Mouse (Mus musculus): ENCODE measurements around the gene Haspin. TPM values are rescaled to one million over a fixed set of nuclear protein-coding genes. Genes with fewer than 3 reads are reported as not detected.

Haspin gene
- polyA plus RNA-seq, 1 experiment from 2014 or later: 5.3 TPM

DNA sequence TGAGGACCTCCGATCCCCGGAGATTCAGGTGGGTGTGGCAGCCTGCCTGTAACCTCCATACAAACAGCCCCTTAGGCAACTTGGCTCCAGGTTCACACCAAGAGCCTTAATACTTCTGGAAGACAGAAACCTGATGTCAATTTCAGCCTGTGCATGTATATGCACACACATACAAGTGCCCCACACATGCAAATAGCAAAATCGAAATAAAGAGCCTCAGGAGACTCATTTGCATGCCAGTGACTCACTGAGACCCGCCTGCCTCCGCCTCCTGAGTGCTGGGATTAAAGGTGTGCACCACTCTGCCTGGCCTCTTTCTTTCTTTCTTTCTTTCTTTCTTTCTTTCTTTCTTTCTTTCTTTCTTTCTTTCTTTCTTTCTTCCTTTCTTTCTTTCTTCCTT lies 39.2 kb downstream of the Haspin start:
- no peak for TF ChIP-seq EP300 (IDR thresholded peaks at IDR 0.05; ENCODE audit: low read depth)
- TF ChIP-seq CTCF (IDR thresholded peaks at IDR 0.05; ENCODE audit: low read depth): no peak
- 61% methylated on average over 5 of the region's 5 CpGs for WGBS (ENCODE audit: insufficient replicate concordance)
- H3K9me3 ChIP-seq (ENCODE audit: low read length): no peaks in the 10 kb centered on the region
- H3K4me3 ChIP-seq (ENCODE audit: low read depth, low read length): no peak overlapping the region
- no peak overlapping the region for H3K27ac ChIP-seq (ENCODE audit: low read depth)
- no peak overlapping the region for H3K4me2 ChIP-seq (ENCODE audit: low read depth, low read length)
- no peaks in the 10 kb centered on the region for H3K36me3 ChIP-seq (replicated peaks; ENCODE audit: insufficient read depth, low read length)
- no peaks in the 10 kb centered on the region for H3K4me1 ChIP-seq (ENCODE audit: insufficient read depth)
- no peaks in the 10 kb centered on the region for H3K27me3 ChIP-seq (ENCODE audit: insufficient read depth, low read length)
- ATAC-seq (no peak), DNase-seq (no peak)
- no peak overlapping the region for H3K9ac ChIP-seq (replicated peaks)

- Histone ChIP-seq H3K9me3 (ENCODE audit: low read length) (no peaks in the 10 kb centered on the region), H3K36me3 (replicated peaks; ENCODE audit: insufficient read depth, low read length) (no peaks in the 10 kb centered on the region), H3K27ac (ENCODE audit: low read depth) (no peak overlapping the region), H3K4me1 (ENCODE audit: insufficient read depth) (no peaks in the 10 kb centered on the region), H3K27me3 (ENCODE audit: insufficient read depth, low read length) (no peaks in the 10 kb centered on the region), H3K9ac (replicated peaks) (no peak overlapping the region), H3K4me3 (ENCODE audit: low read depth, low read length) (no peak overlapping the region), H3K4me2 (ENCODE audit: low read depth, low read length) (no peak overlapping the region)
- WGBS (ENCODE audit: insufficient replicate concordance): 61% methylated on average over 11 of the region's 11 CpGs
- no peak for ATAC-seq
- TF ChIP-seq EP300 (IDR thresholded peaks at IDR 0.05; ENCODE audit: low read depth) (no peak), CTCF (IDR thresholded peaks at IDR 0.05; ENCODE audit: low read depth) (no peak)
- DNase-seq: peak; percentile 10
Measured at GRCm38 (mm10) chr11:73094231-73094995, 43.7 kb downstream of the Haspin start.

DNA sequence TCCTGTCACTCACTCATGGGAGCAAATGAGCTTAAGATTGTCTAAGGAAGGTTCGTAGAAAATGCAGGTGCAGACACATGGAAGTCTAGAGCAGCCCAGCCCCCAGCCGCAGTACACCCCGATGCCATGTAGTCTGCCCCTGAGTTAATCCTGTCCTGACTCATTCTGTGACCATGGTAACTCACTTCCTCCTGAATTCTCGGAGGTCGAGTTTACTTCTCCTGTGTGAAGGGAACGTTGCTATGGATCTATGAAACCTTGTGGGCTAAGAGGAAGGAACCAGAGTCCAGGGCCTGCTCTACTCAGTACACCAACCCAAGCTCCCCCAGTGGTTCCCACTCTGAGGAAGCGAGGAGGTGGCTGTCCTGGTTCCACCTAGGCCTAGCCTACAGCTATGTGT lies 45.2 kb downstream of the Haspin start:
- Histone ChIP-seq H3K9me3 (ENCODE audit: low read length) (no peaks in the 10 kb centered on the region), H3K36me3 (replicated peaks; ENCODE audit: insufficient read depth, low read length) (no peaks in the 10 kb centered on the region), H3K27me3 (ENCODE audit: insufficient read depth, low read length) (no peaks in the 10 kb centered on the region), H3K27ac (ENCODE audit: low read depth) (no peak overlapping the region), H3K9ac (replicated peaks) (no peak overlapping the region), H3K4me3 (ENCODE audit: low read depth, low read length) (no peak overlapping the region), H3K4me2 (ENCODE audit: low read depth, low read length) (no peak overlapping the region), H3K4me1 (ENCODE audit: insufficient read depth) (no peaks in the 10 kb centered on the region)
- ATAC-seq (peak; percentile 56; the same call in 1 of the 2 replicates), DNase-seq (peak; percentile 13)
- 38% methylated on average over 7 of the region's 7 CpGs for WGBS (ENCODE audit: insufficient replicate concordance)
- TF ChIP-seq CTCF (IDR thresholded peaks at IDR 0.05; ENCODE audit: low read depth) (no peak), EP300 (IDR thresholded peaks at IDR 0.05; ENCODE audit: low read depth) (no peak)

DNA sequence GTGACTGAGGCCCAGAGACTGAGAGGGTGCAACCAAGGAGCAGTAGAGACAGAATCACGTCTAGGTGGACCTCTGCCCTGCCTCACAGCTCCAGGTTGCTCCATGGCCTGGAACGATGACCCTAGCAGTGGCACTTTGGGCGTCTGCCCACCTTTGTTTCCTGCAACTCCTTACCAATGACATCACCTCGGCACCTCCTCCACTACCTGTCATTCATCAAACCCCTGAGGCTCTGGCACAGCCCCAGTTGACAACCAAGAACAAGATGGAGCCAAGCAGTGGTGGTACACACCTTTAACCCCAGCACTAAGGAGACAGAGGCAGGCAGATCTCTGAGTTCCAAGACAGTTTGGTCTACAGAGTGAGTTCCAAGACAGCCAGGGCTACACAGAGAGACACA lies 46.0 kb downstream of the Haspin start:
- no peaks in the 10 kb centered on the region for H3K9me3 ChIP-seq (ENCODE audit: low read length)
- 74% methylated on average over 4 of the region's 4 CpGs for WGBS (ENCODE audit: insufficient replicate concordance)

GRCm38 (mm10) chr11:73090826-73091225 lies 47.3 kb downstream of the Haspin start:
- no peaks in the 10 kb centered on the region for H3K36me3 ChIP-seq (replicated peaks; ENCODE audit: insufficient read depth, low read length)
- 79% methylated on average over 2 of the region's 2 CpGs for WGBS (ENCODE audit: insufficient replicate concordance)
- H3K4me3 ChIP-seq (ENCODE audit: low read depth, low read length): no peak overlapping the region
- TF ChIP-seq EP300 (IDR thresholded peaks at IDR 0.05; ENCODE audit: low read depth): no peak
- TF ChIP-seq CTCF (IDR thresholded peaks at IDR 0.05; ENCODE audit: low read depth): no peak
- ATAC-seq (no peak), DNase-seq (peak; percentile 9)
- H3K27ac ChIP-seq (ENCODE audit: low read depth): no peak overlapping the region
- H3K27me3 ChIP-seq (ENCODE audit: insufficient read depth, low read length): no peaks in the 10 kb centered on the region
- no peak overlapping the region for H3K4me2 ChIP-seq (ENCODE audit: low read depth, low read length)
- H3K4me1 ChIP-seq (ENCODE audit: insufficient read depth): peaks cover 10% of the 10 kb centered on the region
- no peaks in the 10 kb centered on the region for H3K9me3 ChIP-seq (ENCODE audit: low read length)
- H3K9ac ChIP-seq (replicated peaks): no peak overlapping the region

More for the DNA sequence above, 46.0 kb downstream of the Haspin start:
- ATAC-seq (no peak), DNase-seq (peak; percentile 7)
- Histone ChIP-seq H3K36me3 (replicated peaks; ENCODE audit: insufficient read depth, low read length) (no peaks in the 10 kb centered on the region), H3K27ac (ENCODE audit: low read depth) (no peak overlapping the region), H3K4me2 (ENCODE audit: low read depth, low read length) (no peak overlapping the region), H3K4me1 (ENCODE audit: insufficient read depth) (peaks cover 2% of the 10 kb centered on the region; the same call in 1 of the 2 replicates), H3K4me3 (ENCODE audit: low read depth, low read length) (no peak overlapping the region), H3K27me3 (ENCODE audit: insufficient read depth, low read length) (no peaks in the 10 kb centered on the region), H3K9ac (replicated peaks) (no peak overlapping the region)
- TF ChIP-seq EP300 (IDR thresholded peaks at IDR 0.05; ENCODE audit: low read depth): no peak

GRCm38 (mm10) chr11:73090283-73090682 lies 47.8 kb downstream of the Haspin start, which contains the start of gene Itgae:
Gene Itgae (plus strand): TSS chr11:73090583.
- Histone ChIP-seq H3K9ac (replicated peaks) (no peak within 1 kb of the TSS), H3K9me3 (ENCODE audit: low read length) (no peaks in the 10 kb centered on the region), H3K27ac (ENCODE audit: low read depth) (no peak within 1 kb of the TSS), H3K4me1 (ENCODE audit: insufficient read depth) (peaks cover 10% of the 10 kb centered on the region), H3K36me3 (replicated peaks; ENCODE audit: insufficient read depth, low read length) (no peaks in the 10 kb centered on the region), H3K27me3 (ENCODE audit: insufficient read depth, low read length) (no peaks in the 10 kb centered on the region), H3K4me3 (ENCODE audit: low read depth, low read length) (no peak within 1 kb of the TSS), H3K4me2 (ENCODE audit: low read depth, low read length) (no peak within 1 kb of the TSS)
- DNase-seq (no peak), ATAC-seq (no peak)
- TF ChIP-seq CTCF (IDR thresholded peaks at IDR 0.05; ENCODE audit: low read depth): no peak
- TF ChIP-seq EP300 (IDR thresholded peaks at IDR 0.05; ENCODE audit: low read depth): no peak
- 69% methylated on average over 4 of the region's 4 CpGs for WGBS (ENCODE audit: insufficient replicate concordance)

Data from liver, postnatal 0 days (tissue).